Mouse (Mus musculus) lung, postnatal 0 days (tissue): Measurements from ENCODE around the gene Mok. TPM values are rescaled to one million over a fixed set of nuclear protein-coding genes. Genes with fewer than 3 reads are reported as not detected.

ENCODE experiments used
- ATAC-seq: fragments of 200-750 bp; cut with Nextera tagmentation; 2 replicates; pipeline ENCODE4 v1.8.0; 2017; ENCODE audit warnings: moderate library complexity
- DNase-seq: peaks from one replicate; pipeline ENCODE4 v3.0.0-alpha.2; 2016; ENCODE audit warnings: low spot score
- H3K27ac ChIP-seq: fragments of 300-500 bp; sonication (generic); 2 replicates; pipeline ENCODE4 v1.5.1; 2014; ENCODE audit warnings: antibody characterized with exemption, mild to moderate bottlenecking, low read length, mixed read lengths
- H3K27me3 ChIP-seq: fragments of 300-500 bp; sonication (generic); replicated peaks from 2 replicates; pipeline ENCODE4 v1.6.1; 2014; ENCODE audit warnings: low read length, mixed read lengths; ENCODE audit not compliant: insufficient read depth
- H3K36me3 ChIP-seq: fragments of 300-500 bp; sonication (generic); 2 replicates; pipeline ENCODE4 v1.6.1; 2014; ENCODE audit warnings: low read length, mixed read lengths; ENCODE audit not compliant: insufficient read depth
- H3K4me1 ChIP-seq: fragments of 300-500 bp; sonication (generic); 2 replicates; pipeline ENCODE4 v1.6.1; 2014; ENCODE audit warnings: antibody characterized with exemption, low read depth, low read length, mixed read lengths; ENCODE audit not compliant: insufficient read depth
- H3K4me2 ChIP-seq: fragments of 300-500 bp; sonication (generic); replicated peaks from 2 replicates; pipeline ENCODE4 v1.6.1; 2014; ENCODE audit warnings: low read depth, mild to moderate bottlenecking, low read length, moderate library complexity, mixed read lengths
- H3K4me3 ChIP-seq: fragments of 300-500 bp; sonication (generic); 2 replicates; pipeline ENCODE4 v1.5.1; 2014; ENCODE audit warnings: low read depth, low read length
- H3K9ac ChIP-seq: fragments of 300-500 bp; sonication (generic); replicated peaks from 2 replicates; pipeline ENCODE4 v1.6.1; 2014; ENCODE audit warnings: low read depth, mild to moderate bottlenecking
- H3K9me3 ChIP-seq: fragments of 300-500 bp; sonication (generic); 2 replicates; pipeline ENCODE4 v1.6.1; 2016; ENCODE audit warnings: low read length, mixed read lengths
- CTCF ChIP-seq: IDR thresholded peaks from 2 replicates; pipeline ENCODE4 v1.5.1; 2016; ENCODE audit warnings: antibody characterized with exemption, mild to moderate bottlenecking
- EP300 ChIP-seq: IDR thresholded peaks from 2 replicates; pipeline ENCODE4 v1.6.1; 2016; ENCODE audit warnings: antibody characterized with exemption, mild to moderate bottlenecking, control low read depth
- WGBS: fragments of 180-500 bp; shearing (Covaris S2); extraction: QIAGEN DNeasy Blood & Tissue Kit; methylation state at CpG from one replicate; pipeline ENCODE4 v1.1.7; 2014; 5-methylcytosine and 5-hydroxymethylcytosine counted together
- polyA plus RNA-seq: library from polyadenylated mRNA; unstranded; fragments of >200 nt; fragmentation: Nextera tagmentation; extraction: Ambion mirVana; gene quantifications from 2 replicates; pipeline ENCODE4 v1.2.1, GENCODE M21; 2015

Gene Mok
- polyA plus RNA-seq, 1 experiment from 2014 or later: 11.1 TPM

- no peak overlapping the region for H3K9ac ChIP-seq
- no peaks in the 10 kb centered on the region for H3K4me1 ChIP-seq
- H3K27ac ChIP-seq: no peak overlapping the region
- H3K4me2 ChIP-seq: no peak overlapping the region
- peaks cover 6% of the 10 kb centered on the region; the same call in 1 of the 2 replicates for H3K36me3 ChIP-seq
- ATAC-seq (no peak), DNase-seq (peak; percentile 15)
- H3K4me3 ChIP-seq: no peak overlapping the region
- H3K27me3 ChIP-seq: no peaks in the 10 kb centered on the region
- no peak for TF ChIP-seq EP300
- peak; percentile 51 for TF ChIP-seq CTCF
- WGBS: 85% methylated on average over 7 of the region's 7 CpGs
- no peaks in the 10 kb centered on the region for H3K9me3 ChIP-seq
Observed at GRCm38 (mm10) chr12:110882291-110882690, 41.6 kb upstream of the Mok start.

GRCm38 (mm10) chr12:110875351-110875750 lies 34.6 kb upstream of the Mok start:
- Histone ChIP-seq H3K4me2 (no peak overlapping the region), H3K9ac (no peak overlapping the region), H3K27ac (no peak overlapping the region), H3K36me3 (peaks cover 21% of the 10 kb centered on the region), H3K4me3 (no peak overlapping the region), H3K27me3 (no peaks in the 10 kb centered on the region), H3K4me1 (no peaks in the 10 kb centered on the region), H3K9me3 (no peaks in the 10 kb centered on the region)
- 93% methylated on average over 2 of the region's 2 CpGs for WGBS
- DNase-seq: no peak
- no peak for ATAC-seq
- TF ChIP-seq CTCF (no peak), EP300 (no peak)

- no peak overlapping the region for H3K9ac ChIP-seq
- DNase-seq (no peak), ATAC-seq (no peak)
- H3K4me1 ChIP-seq: no peaks in the 10 kb centered on the region
- H3K4me2 ChIP-seq: no peak overlapping the region
- H3K36me3 ChIP-seq: peaks cover 49% of the 10 kb centered on the region
- no peaks in the 10 kb centered on the region for H3K9me3 ChIP-seq
- no peak overlapping the region for H3K27ac ChIP-seq
- no peak overlapping the region for H3K4me3 ChIP-seq
- H3K27me3 ChIP-seq: no peaks in the 10 kb centered on the region
- TF ChIP-seq EP300 (no peak), CTCF (no peak)
- 79% methylated on average over 5 of the region's 5 CpGs for WGBS
Observed at GRCm38 (mm10) chr12:110871247-110871646, 30.5 kb upstream of the Mok start.

- Histone ChIP-seq H3K36me3 (peaks cover 50% of the 10 kb centered on the region), H3K4me1 (no peaks in the 10 kb centered on the region), H3K9ac (no peak overlapping the region), H3K9me3 (no peaks in the 10 kb centered on the region), H3K27me3 (no peaks in the 10 kb centered on the region), H3K4me2 (no peak overlapping the region), H3K4me3 (no peak overlapping the region), H3K27ac (no peak overlapping the region)
- 86% methylated on average over 4 of the region's 4 CpGs for WGBS
- TF ChIP-seq CTCF (no peak), EP300 (no peak)
- ATAC-seq: no peak
- DNase-seq: no peak
Observed at GRCm38 (mm10) chr12:110870107-110870506, 29.4 kb upstream of the Mok start.

- no peaks in the 10 kb centered on the region for H3K4me1 ChIP-seq
- no peak for TF ChIP-seq CTCF
- no peak for TF ChIP-seq EP300
- H3K4me2 ChIP-seq: no peak overlapping the region
Observed at GRCm38 (mm10) chr12:110865989-110866388, 25.2 kb upstream of the Mok start.

GRCm38 (mm10) chr12:110865571-110865970 lies 24.8 kb upstream of the Mok start:
- H3K9ac ChIP-seq: no peak overlapping the region
- peaks cover 51% of the 10 kb centered on the region; the same call in 1 of the 2 replicates for H3K36me3 ChIP-seq
- H3K4me1 ChIP-seq: no peaks in the 10 kb centered on the region
- no peak overlapping the region for H3K27ac ChIP-seq
- WGBS: 69% methylated on average over 6 of the region's 6 CpGs
- ATAC-seq (no peak), DNase-seq (no peak)
- no peak overlapping the region for H3K4me2 ChIP-seq
- H3K9me3 ChIP-seq: no peaks in the 10 kb centered on the region
- no peaks in the 10 kb centered on the region for H3K27me3 ChIP-seq
- TF ChIP-seq CTCF (no peak), EP300 (no peak)
- H3K4me3 ChIP-seq: no peak overlapping the region

More at GRCm38 (mm10) chr12:110865989-110866388, 25.2 kb upstream of the Mok start:
- 86% methylated on average over 10 of the region's 10 CpGs for WGBS
- Histone ChIP-seq H3K27ac (no peak overlapping the region), H3K9me3 (no peaks in the 10 kb centered on the region), H3K9ac (no peak overlapping the region), H3K36me3 (peaks cover 55% of the 10 kb centered on the region), H3K4me3 (no peak overlapping the region), H3K27me3 (no peaks in the 10 kb centered on the region)
- ATAC-seq (no peak), DNase-seq (no peak)

- Histone ChIP-seq H3K27me3 (no peaks in the 10 kb centered on the region), H3K27ac (no peak overlapping the region), H3K9ac (no peak overlapping the region), H3K4me2 (no peak overlapping the region), H3K36me3 (peaks cover 40% of the 10 kb centered on the region; the same call in 1 of the 2 replicates), H3K9me3 (no peaks in the 10 kb centered on the region), H3K4me1 (no peaks in the 10 kb centered on the region), H3K4me3 (no peak overlapping the region)
- DNase-seq (no peak), ATAC-seq (no peak)
- 90% methylated on average over 6 of the region's 6 CpGs for WGBS
- TF ChIP-seq CTCF: no peak
- TF ChIP-seq EP300: no peak
Observed at GRCm38 (mm10) chr12:110864008-110864407, 23.3 kb upstream of the Mok start.
